Mouse (Mus musculus) ovary, adult 18-20 months (tissue): ENCODE measurements around the gene Camk2d.

ENCODE experiments used
- DNase-seq: peaks from one replicate; pipeline ENCODE4 v3.0.0; 2022; ENCODE audit warnings: low spot score, mixed read lengths

Camk2d gene

GRCm38 (mm10) chr3:126652361-126652760 is 56.3 kb downstream of the Camk2d start:
- DNase-seq, result no peak

GRCm38 (mm10) chr3:126653118-126653517 is 57.0 kb downstream of the Camk2d start:
- no peak for DNase-seq

GRCm38 (mm10) chr3:126656173-126656572 is 60.1 kb downstream of the Camk2d start:
- no peak for DNase-seq

- DNase-seq, result no peak
Measured at GRCm38 (mm10) chr3:126657895-126658294, 61.8 kb downstream of the Camk2d start.

GRCm38 (mm10) chr3:126658791-126659190 is 62.7 kb downstream of the Camk2d start:
- DNase-seq, result no peak

GRCm38 (mm10) chr3:126659235-126659634 is 63.1 kb downstream of the Camk2d start:
- DNase-seq, result no peak

GRCm38 (mm10) chr3:126659832-126660564 is 63.9 kb downstream of the Camk2d start:
- no peak for DNase-seq

- no peak for DNase-seq
Measured at GRCm38 (mm10) chr3:126660575-126660974, 64.5 kb downstream of the Camk2d start.

- DNase-seq, result no peak
Measured at GRCm38 (mm10) chr3:126660986-126661385, 64.9 kb downstream of the Camk2d start.

GRCm38 (mm10) chr3:126661920-126662319 is 65.8 kb downstream of the Camk2d start:
- DNase-seq, result no peak

- no peak for DNase-seq
Measured at GRCm38 (mm10) chr3:126663436-126663835, 67.3 kb downstream of the Camk2d start.

GRCm38 (mm10) chr3:126665866-126666265 is 69.8 kb downstream of the Camk2d start:
- DNase-seq, result no peak

- DNase-seq, result no peak
Measured at GRCm38 (mm10) chr3:126667019-126667418, 70.9 kb downstream of the Camk2d start.

GRCm38 (mm10) chr3:126667451-126667850 is 71.3 kb downstream of the Camk2d start:
- peak; percentile 58 for DNase-seq

GRCm38 (mm10) chr3:126668123-126668522 is 72.0 kb downstream of the Camk2d start:
- DNase-seq, result peak; percentile 23

- DNase-seq, result no peak
Measured at GRCm38 (mm10) chr3:126668692-126669091, 72.6 kb downstream of the Camk2d start.

- DNase-seq, result no peak
Measured at GRCm38 (mm10) chr3:126670413-126670812, 74.3 kb downstream of the Camk2d start.

GRCm38 (mm10) chr3:126671292-126671691 is 75.2 kb downstream of the Camk2d start:
- no peak for DNase-seq

GRCm38 (mm10) chr3:126681051-126681450 is 84.9 kb downstream of the Camk2d start:
- no peak for DNase-seq

- no peak for DNase-seq
Measured at GRCm38 (mm10) chr3:126681996-126682395, 85.9 kb downstream of the Camk2d start.

- no peak for DNase-seq
Measured at GRCm38 (mm10) chr3:126685363-126685762, 89.3 kb downstream of the Camk2d start.

- DNase-seq, result no peak
Measured at GRCm38 (mm10) chr3:126687150-126687549, 91.0 kb downstream of the Camk2d start.

GRCm38 (mm10) chr3:126688516-126688915 is 92.4 kb downstream of the Camk2d start:
- no peak for DNase-seq
